Mouse (Mus musculus) forebrain, postnatal 0 days (tissue): ENCODE measurements around the gene Isg20l2. TPM values are rescaled to one million over a fixed set of nuclear protein-coding genes. Genes with fewer than 3 reads are reported as not detected.

Source experiments
- ATAC-seq: fragments of 200-750 bp; cut with Nextera tagmentation; 2 replicates; pipeline ENCODE4 v1.8.0; 2017; ENCODE audit warnings: mild to moderate bottlenecking, moderate library complexity
- DNase-seq: peaks from one replicate; pipeline ENCODE4 v3.0.0-alpha.2; 2015
- H3K27ac ChIP-seq: fragments of 300-500 bp; sonication (generic); 2 replicates; pipeline ENCODE4 v1.5.1; 2014; ENCODE audit warnings: low read depth, mild to moderate bottlenecking, antibody characterized with exemption, low read length, moderate library complexity, mixed read lengths
- H3K27me3 ChIP-seq: fragments of 300-500 bp; sonication (generic); 2 replicates; pipeline ENCODE4 v1.6.1; 2014; ENCODE audit warnings: mild to moderate bottlenecking, low read length, mixed read lengths; ENCODE audit not compliant: insufficient read depth
- H3K36me3 ChIP-seq: fragments of 300-500 bp; sonication (generic); 2 replicates; pipeline ENCODE4 v1.6.1; 2014; ENCODE audit warnings: mild to moderate bottlenecking, moderate library complexity; ENCODE audit not compliant: insufficient read depth
- H3K4me1 ChIP-seq: fragments of 300-500 bp; sonication (generic); 2 replicates; pipeline ENCODE4 v1.6.1; 2014; ENCODE audit warnings: antibody characterized with exemption; ENCODE audit not compliant: insufficient read depth
- H3K4me2 ChIP-seq: fragments of 300-500 bp; sonication (generic); 2 replicates; pipeline ENCODE4 v1.6.1; 2014; ENCODE audit warnings: low read depth, mild to moderate bottlenecking, moderate library complexity
- H3K4me3 ChIP-seq: fragments of 300-500 bp; sonication (generic); 2 replicates; pipeline ENCODE4 v1.5.1; 2014; ENCODE audit warnings: low read depth, low read length, mixed read lengths
- H3K9ac ChIP-seq: fragments of 300-500 bp; sonication (generic); 2 replicates; pipeline ENCODE4 v1.6.1; 2014; ENCODE audit warnings: mild to moderate bottlenecking
- H3K9me3 ChIP-seq: fragments of 300-500 bp; sonication (generic); 2 replicates; pipeline ENCODE4 v1.6.1; 2016; ENCODE audit warnings: low read length
- CTCF ChIP-seq: sonication (generic); IDR thresholded peaks from 2 replicates; pipeline ENCODE4 v1.5.1; 2016; ENCODE audit warnings: antibody characterized with exemption, control low read depth, low read depth
- WGBS: fragments of 180-500 bp; shearing (Covaris S2); extraction: QIAGEN DNeasy Blood & Tissue Kit; methylation state at CpG from one replicate; pipeline ENCODE4 v1.1.7; 2014; 5-methylcytosine and 5-hydroxymethylcytosine counted together
- polyA plus RNA-seq: library from polyadenylated mRNA; unstranded; fragments of >200 nt; fragmentation: Nextera tagmentation; extraction: Ambion mirVana; gene quantifications from 2 replicates; pipeline ENCODE4 v1.2.1, GENCODE M21; 2015
- total RNA-seq: library from RNA; depleted of rRNA; stranded (reverse); fragments of >200 nt; gene quantifications from 2 replicates; pipeline ENCODE4 v1.2.3, GENCODE M21; 2014

Isg20l2 gene
- total and polyA plus RNA-seq, 2 experiments from 2014 or later, result 19.3 to 31.9 TPM

GRCm38 (mm10) chr3:87903821-87904220 is 26.3 kb upstream of the Isg20l2 start:
- H3K4me1 ChIP-seq, result peaks cover 14% of the 10 kb centered on the region
- TF ChIP-seq CTCF, result no peak
- H3K9ac ChIP-seq, result no peak overlapping the region
- DNase-seq (no peak), ATAC-seq (no peak)
- H3K27me3 ChIP-seq, result no peaks in the 10 kb centered on the region
- WGBS, result 48% methylated on average over 5 of the region's 5 CpGs
- H3K4me2 ChIP-seq, result no peak overlapping the region
- H3K36me3 ChIP-seq, result no peaks in the 10 kb centered on the region
- no peak overlapping the region for H3K4me3 ChIP-seq
- no peaks in the 10 kb centered on the region for H3K9me3 ChIP-seq
- no peak overlapping the region for H3K27ac ChIP-seq

- DNase-seq (peak; percentile 98), ATAC-seq (peak; percentile 97)
- 3% methylated on average over 55 of the region's 57 CpGs for WGBS
- Histone ChIP-seq H3K4me1 (peaks cover 14% of the 10 kb centered on the region), H3K36me3 (no peaks in the 10 kb centered on the region), H3K9me3 (no peaks in the 10 kb centered on the region), H3K27me3 (no peaks in the 10 kb centered on the region), H3K4me3 (peak within 1 kb of the TSS; percentile 78), H3K27ac (peak within 1 kb of the TSS; percentile 77), H3K4me2 (peak within 1 kb of the TSS; percentile 90), H3K9ac (peak within 1 kb of the TSS; percentile 79)
- peak; percentile 53 for TF ChIP-seq CTCF
Measured at GRCm38 (mm10) chr3:87905880-87906485, 24.1 kb upstream of the Isg20l2 start, which contains the start of gene Hdgf. TSS of gene Hdgf (plus strand) at chr3:87906321.

- TF ChIP-seq CTCF, result no peak
- H3K27me3 ChIP-seq, result no peaks in the 10 kb centered on the region
- peak overlapping the region; percentile 79 for H3K9ac ChIP-seq
- H3K9me3 ChIP-seq, result no peaks in the 10 kb centered on the region
- peaks cover 14% of the 10 kb centered on the region for H3K4me1 ChIP-seq
- peak overlapping the region; percentile 78 for H3K4me3 ChIP-seq
- H3K36me3 ChIP-seq, result no peaks in the 10 kb centered on the region
- WGBS, result 0% methylated on average over 34 of the region's 47 CpGs
- peak; percentile 22 for DNase-seq
- peak; percentile 19 for ATAC-seq
- H3K27ac ChIP-seq, result peak overlapping the region; percentile 77
- peak overlapping the region; percentile 90 for H3K4me2 ChIP-seq
Measured at GRCm38 (mm10) chr3:87906601-87906980, 23.5 kb upstream of the Isg20l2 start.

- DNase-seq (peak; percentile 26), ATAC-seq (no peak)
- no peaks in the 10 kb centered on the region for H3K9me3 ChIP-seq
- no peaks in the 10 kb centered on the region for H3K36me3 ChIP-seq
- H3K27me3 ChIP-seq, result no peaks in the 10 kb centered on the region
- peak overlapping the region; percentile 77 for H3K27ac ChIP-seq
- no peak for TF ChIP-seq CTCF
- peak overlapping the region; percentile 78 for H3K4me3 ChIP-seq
- WGBS, result under 1% methylated on average over 26 of the region's 27 CpGs
- H3K9ac ChIP-seq, result peak overlapping the region; percentile 79
- H3K4me2 ChIP-seq, result peak overlapping the region; percentile 90
- peaks cover 14% of the 10 kb centered on the region for H3K4me1 ChIP-seq
Measured at GRCm38 (mm10) chr3:87906981-87907857, 22.9 kb upstream of the Isg20l2 start.

- Histone ChIP-seq H3K4me1 (peaks cover 14% of the 10 kb centered on the region), H3K4me3 (peak overlapping the region; percentile 78), H3K4me2 (peak overlapping the region; percentile 90), H3K27ac (no peak overlapping the region), H3K9ac (peak overlapping the region; percentile 79; the same call in 1 of the 2 replicates), H3K36me3 (peaks cover under 1% of the 10 kb centered on the region; the same call in 1 of the 2 replicates), H3K27me3 (no peaks in the 10 kb centered on the region), H3K9me3 (no peaks in the 10 kb centered on the region)
- WGBS, result 13% methylated on average over 1 of the region's 1 CpGs
- ATAC-seq, result no peak
- no peak for TF ChIP-seq CTCF
- DNase-seq, result no peak
Measured at GRCm38 (mm10) chr3:87907906-87908305, 22.2 kb upstream of the Isg20l2 start.

GRCm38 (mm10) chr3:87909381-87909780 is 20.7 kb upstream of the Isg20l2 start:
- Histone ChIP-seq H3K4me2 (no peak overlapping the region), H3K9me3 (no peaks in the 10 kb centered on the region), H3K27me3 (no peaks in the 10 kb centered on the region), H3K9ac (no peak overlapping the region), H3K4me3 (no peak overlapping the region), H3K27ac (no peak overlapping the region; the same call in 1 of the 2 replicates), H3K36me3 (peaks cover 15% of the 10 kb centered on the region), H3K4me1 (peaks cover 14% of the 10 kb centered on the region)
- TF ChIP-seq CTCF, result no peak
- 90% methylated on average over 2 of the region's 2 CpGs for WGBS
- ATAC-seq (no peak), DNase-seq (no peak)

GRCm38 (mm10) chr3:87909874-87910273 is 20.2 kb upstream of the Isg20l2 start:
- Histone ChIP-seq H3K4me2 (peak overlapping the region; percentile 46), H3K9ac (no peak overlapping the region; the same call in 1 of the 2 replicates), H3K36me3 (peaks cover 20% of the 10 kb centered on the region), H3K4me1 (peaks cover 14% of the 10 kb centered on the region), H3K4me3 (no peak overlapping the region), H3K27me3 (no peaks in the 10 kb centered on the region), H3K27ac (peak overlapping the region; percentile 66), H3K9me3 (no peaks in the 10 kb centered on the region)
- no peak for DNase-seq
- no peak for TF ChIP-seq CTCF
- 18% methylated on average over 4 of the region's 4 CpGs for WGBS
- no peak for ATAC-seq
